Mouse (Mus musculus) cortical plate, adult 2 months (tissue): Measurements from ENCODE around the gene Col18a1.

Source experiments
- CTCF ChIP-seq: fragments of 200-500 bp; IDR thresholded peaks from 2 replicates; pipeline ENCODE4 v1.5.1; 2011; ENCODE audit warnings: mild to moderate bottlenecking, control low read depth, low read length; ENCODE audit not compliant: insufficient read depth; ENCODE audit errors: extremely low read depth
- POLR2A ChIP-seq: fragments of 200-500 bp; IDR thresholded peaks from 2 replicates; pipeline ENCODE4 v1.6.1; 2011; ENCODE audit warnings: mild to moderate bottlenecking, low read length, control low read depth; ENCODE audit not compliant: insufficient read depth; ENCODE audit errors: extremely low read depth

DNA sequence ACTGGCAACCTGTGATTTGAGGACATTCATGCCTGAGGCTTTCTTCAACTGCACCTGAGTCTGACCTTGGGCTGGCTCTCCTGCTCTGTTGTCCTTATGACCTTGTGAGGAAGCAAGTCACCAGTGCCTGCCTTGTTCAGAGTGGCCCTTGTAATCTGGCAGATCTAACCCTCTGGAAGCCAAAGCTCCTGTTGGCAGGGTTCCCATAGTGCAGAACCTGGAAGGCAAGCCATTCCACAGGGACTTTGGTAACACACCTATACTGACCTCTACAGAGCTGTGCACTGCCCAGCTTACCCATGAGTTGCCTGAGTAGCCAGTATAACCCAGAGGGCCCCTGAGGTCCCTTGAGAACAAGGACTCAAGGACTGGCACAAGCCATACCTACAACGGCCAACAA is 48.0 kb downstream of the Col18a1 start:
- no peak for TF ChIP-seq POLR2A
- TF ChIP-seq CTCF = no peak
